Mouse (Mus musculus) testis, adult 2 months (tissue): ENCODE results near the gene Tesmin. TPM values are rescaled to one million over a fixed set of nuclear protein-coding genes. Genes with fewer than 3 reads are reported as not detected.

ENCODE experiments used
- H3K27ac ChIP-seq: fragments of 200-500 bp; 2 replicates; pipeline ENCODE4 v1.5.1; 2012; ENCODE audit warnings: low read depth, low read length; ENCODE audit not compliant: control insufficient read depth, insufficient read depth
- H3K27me3 ChIP-seq: fragments of 200-500 bp; 2 replicates; pipeline ENCODE4 v1.6.1; 2012; ENCODE audit warnings: mild to moderate bottlenecking, low read length, moderate library complexity; ENCODE audit not compliant: control insufficient read depth, insufficient read depth
- H3K36me3 ChIP-seq: fragments of 200-500 bp; 2 replicates; pipeline ENCODE4 v1.6.1; 2012; ENCODE audit warnings: mild to moderate bottlenecking, low read length; ENCODE audit not compliant: control insufficient read depth, insufficient read depth
- H3K4me1 ChIP-seq: fragments of 200-500 bp; 2 replicates; pipeline ENCODE4 v1.6.1; 2012; ENCODE audit warnings: low read length; ENCODE audit not compliant: control insufficient read depth, insufficient read depth
- H3K4me3 ChIP-seq: fragments of 200-500 bp; 2 replicates; pipeline ENCODE4 v1.5.1; 2012; ENCODE audit warnings: low read depth, mild to moderate bottlenecking, low read length, moderate library complexity, mixed read lengths; ENCODE audit not compliant: control insufficient read depth
- CTCF ChIP-seq: fragments of 200-500 bp; IDR thresholded peaks from 2 replicates; pipeline ENCODE4 v1.5.1; 2012; ENCODE audit warnings: low read depth, mild to moderate bottlenecking, inconsistent platforms, low read length, moderate library complexity; ENCODE audit not compliant: control insufficient read depth, insufficient read depth, insufficient replicate concordance
- POLR2A ChIP-seq: fragments of 200-500 bp; IDR thresholded peaks from 2 replicates; pipeline ENCODE4 v1.6.1; 2012; ENCODE audit warnings: low read depth, mild to moderate bottlenecking, inconsistent platforms, low read length, moderate library complexity; ENCODE audit not compliant: control insufficient read depth
- polyA plus RNA-seq: library from polyadenylated mRNA; depleted of rRNA; stranded (reverse); fragments of >200 nt; gene quantifications from 2 replicates; pipeline ENCODE4 v1.2.3, GENCODE M21; 2012

Gene Tesmin
- polyA plus RNA-seq, 1 experiment: 134 TPM

GRCm38 (mm10) chr19:3355096-3355495, 33.6 kb upstream of the Tesmin start:
- TF ChIP-seq CTCF (peak; percentile 47; the same call in 1 of the 2 replicates), POLR2A (no peak)
- H3K36me3 ChIP-seq: no peaks in the 10 kb centered on the region
- H3K4me3 ChIP-seq: no peak overlapping the region
- H3K27me3 ChIP-seq: no peaks in the 10 kb centered on the region
- H3K27ac ChIP-seq: no peak overlapping the region
- no peaks in the 10 kb centered on the region; the same call in 1 of the 2 replicates for H3K4me1 ChIP-seq

DNA sequence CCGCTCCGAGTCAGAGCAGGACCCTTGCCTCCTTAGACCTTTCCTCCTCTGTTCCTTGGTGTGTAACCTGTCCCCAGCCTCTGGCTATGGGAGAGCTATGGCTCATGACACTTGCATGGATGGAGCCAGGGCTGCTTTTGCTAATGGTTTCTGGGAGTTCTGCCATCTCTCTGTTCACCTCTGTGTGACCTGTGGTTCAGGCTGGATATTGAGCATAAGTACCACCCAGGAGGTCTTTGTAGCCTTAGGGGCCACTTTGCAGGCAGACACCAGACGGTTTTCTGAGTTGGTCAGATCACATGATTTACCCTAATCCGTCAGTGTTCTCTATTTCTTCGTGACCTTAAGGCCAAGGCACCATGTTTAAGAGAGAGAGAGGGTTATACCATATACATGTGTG, 32.1 kb upstream of the Tesmin start:
- no peaks in the 10 kb centered on the region; the same call in 1 of the 2 replicates for H3K4me1 ChIP-seq
- TF ChIP-seq POLR2A (no peak), CTCF (no peak)
- H3K4me3 ChIP-seq: no peak overlapping the region
- H3K27ac ChIP-seq: no peak overlapping the region
- H3K36me3 ChIP-seq: no peaks in the 10 kb centered on the region
- no peaks in the 10 kb centered on the region for H3K27me3 ChIP-seq

- Histone ChIP-seq H3K4me3 (no peak overlapping the region), H3K27ac (no peak overlapping the region), H3K27me3 (no peaks in the 10 kb centered on the region), H3K36me3 (no peaks in the 10 kb centered on the region), H3K4me1 (no peaks in the 10 kb centered on the region; the same call in 1 of the 2 replicates)
- TF ChIP-seq POLR2A (no peak), CTCF (peak; percentile 21; the same call in 1 of the 2 replicates)
Measured at GRCm38 (mm10) chr19:3357620-3358019, 31.0 kb upstream of the Tesmin start.

- no peaks in the 10 kb centered on the region for H3K36me3 ChIP-seq
- H3K27ac ChIP-seq: 0 out of 2 replicates have a peak overlapping the region, but pooled peaks have one; percentile 12
- H3K4me3 ChIP-seq: no peak overlapping the region
- no peaks in the 10 kb centered on the region for H3K27me3 ChIP-seq
- H3K4me1 ChIP-seq: no peaks in the 10 kb centered on the region
- no peak for TF ChIP-seq POLR2A
Measured at GRCm38 (mm10) chr19:3359841-3360588, 28.6 kb upstream of the Tesmin start.

GRCm38 (mm10) chr19:3363510-3363909, 25.1 kb upstream of the Tesmin start:
- no peak for TF ChIP-seq CTCF
- no peak for TF ChIP-seq POLR2A
- Histone ChIP-seq H3K36me3 (no peaks in the 10 kb centered on the region), H3K27ac (no peak overlapping the region), H3K4me3 (no peak overlapping the region), H3K27me3 (no peaks in the 10 kb centered on the region), H3K4me1 (no peaks in the 10 kb centered on the region)

DNA sequence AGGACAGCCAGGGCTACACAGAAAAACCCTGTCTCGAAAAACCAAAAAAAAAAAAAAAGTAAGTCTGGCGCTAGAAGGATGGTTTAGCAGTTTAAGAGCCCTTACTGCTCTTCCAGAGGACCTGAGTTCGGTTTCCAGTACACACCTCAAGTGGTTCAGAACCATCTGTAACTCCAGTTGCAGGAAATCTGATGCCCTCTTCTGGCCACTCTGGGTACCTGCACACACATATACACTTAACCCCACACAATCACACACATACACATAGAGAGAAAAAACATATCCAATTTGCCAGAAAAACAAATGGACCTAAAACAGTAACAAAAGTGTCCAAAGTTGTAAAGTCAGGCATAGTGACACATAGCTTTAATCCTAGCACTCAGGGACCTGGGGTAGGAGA, 23.6 kb upstream of the Tesmin start:
- no peaks in the 10 kb centered on the region for H3K4me1 ChIP-seq
- no peaks in the 10 kb centered on the region for H3K27me3 ChIP-seq
- TF ChIP-seq CTCF: no peak
- no peak for TF ChIP-seq POLR2A
- no peak overlapping the region for H3K4me3 ChIP-seq
- no peaks in the 10 kb centered on the region for H3K36me3 ChIP-seq
- H3K27ac ChIP-seq: no peak overlapping the region

DNA sequence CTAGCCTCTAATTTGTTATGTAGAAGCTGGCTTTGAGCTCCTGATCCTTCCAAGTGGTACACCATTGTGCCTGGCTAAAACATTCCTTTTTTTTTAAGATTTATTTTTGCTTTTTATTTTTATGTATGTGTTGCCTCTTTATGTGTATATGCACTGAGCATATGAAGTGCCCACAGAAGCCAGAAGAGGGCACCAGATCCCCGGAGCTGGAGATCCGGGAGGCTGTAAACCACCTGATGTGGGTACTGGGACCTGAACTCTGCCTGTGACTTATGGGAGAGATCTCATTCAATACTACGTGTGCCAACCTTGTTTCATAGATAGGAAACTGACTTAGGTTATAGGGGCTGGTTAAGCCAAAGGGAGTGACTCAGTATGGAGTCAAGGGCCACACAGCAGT, 20.4 kb upstream of the Tesmin start:
- Histone ChIP-seq H3K27me3 (no peaks in the 10 kb centered on the region), H3K27ac (no peak overlapping the region), H3K4me1 (no peaks in the 10 kb centered on the region), H3K36me3 (no peaks in the 10 kb centered on the region), H3K4me3 (no peak overlapping the region)
- TF ChIP-seq CTCF (no peak), POLR2A (no peak)

GRCm38 (mm10) chr19:3373380-3373779, 15.3 kb upstream of the Tesmin start:
- no peak for TF ChIP-seq CTCF
- TF ChIP-seq POLR2A: no peak
- no peaks in the 10 kb centered on the region for H3K36me3 ChIP-seq
- no peak overlapping the region for H3K27ac ChIP-seq
- no peak overlapping the region for H3K4me3 ChIP-seq
- H3K27me3 ChIP-seq: no peaks in the 10 kb centered on the region
- H3K4me1 ChIP-seq: no peaks in the 10 kb centered on the region
